Mouse (Mus musculus) liver, adult 10 weeks (tissue): Measurements from ENCODE around the gene Opa1. TPM values are rescaled to one million over a fixed set of nuclear protein-coding genes. Genes with fewer than 3 reads are reported as not detected.

Source experiments
- polyA plus RNA-seq: library from polyadenylated mRNA; stranded (reverse); fragments of 350-450 nt; fragmentation: Illumina TruSeq; extraction: RNeasy Lipid Tissue Mini Kit (QIAGEN cat#74804); gene quantifications from one replicate; pipeline ENCODE4 v1.2.3, GENCODE M21; 2014; ENCODE audit warnings: low read depth, low replicate concordance

Gene Opa1
- 63.4 TPM for polyA plus RNA-seq

GRCm38 (mm10) chr16:29579167-29579786 lies at the start of gene Opa1:
TSS of gene Opa1 (plus strand) at chr16:29579334.

GRCm38 (mm10) chr16:29544829-29545228 lies 34.3 kb upstream of the Opa1 start, which contains the start of gene Atp13a4:
TSS of gene Atp13a4 (minus strand) at chr16:29544864.

Other genes starting within 250 kb of the Opa1 start
- gene Atp13a5, start 200.6 kb upstream of the Opa1 start, polyA plus RNA-seq: not detected
- not detected for gene Atp13a4, start 34.5 kb upstream of the Opa1 start, polyA plus RNA-seq